Mouse (Mus musculus) midbrain, postnatal 0 days (tissue): Measurements from ENCODE around the gene Bcar3. TPM values are rescaled to one million over a fixed set of nuclear protein-coding genes. Genes with fewer than 3 reads are reported as not detected.
A peak's percentile ranks its signal among the peaks of the same experiment; 100 is the strongest.

Source experiments
- ATAC-seq: fragments of 200-750 bp; cut with Nextera tagmentation; 2 replicates; pipeline ENCODE4 v1.8.0; 2017; ENCODE audit warnings: moderate number of reproducible peaks, mild to moderate bottlenecking, moderate TSS enrichment, moderate library complexity; ENCODE audit not compliant: low FRiP score
- DNase-seq: peaks from one replicate; pipeline ENCODE4 v3.0.0-alpha.2; 2015; ENCODE audit warnings: low spot score
- H3K27ac ChIP-seq: fragments of 300-500 bp; sonication (generic); 2 replicates; pipeline ENCODE4 v1.5.1; 2014; ENCODE audit warnings: low read depth, mild to moderate bottlenecking, low read length, mixed read lengths
- H3K27me3 ChIP-seq: fragments of 300-500 bp; sonication (generic); 2 replicates; pipeline ENCODE4 v1.6.1; 2014; ENCODE audit warnings: low read length, control low read depth, mixed read lengths; ENCODE audit not compliant: insufficient read depth
- H3K36me3 ChIP-seq: fragments of 300-500 bp; sonication (generic); 2 replicates; pipeline ENCODE4 v1.6.1; 2014; ENCODE audit warnings: low read length, control low read depth, mixed read lengths; ENCODE audit not compliant: insufficient read depth
- H3K4me1 ChIP-seq: fragments of 300-500 bp; sonication (generic); 2 replicates; pipeline ENCODE4 v1.6.1; 2014; ENCODE audit warnings: mild to moderate bottlenecking, control low read depth, antibody characterized with exemption, low read length, mixed read lengths; ENCODE audit not compliant: insufficient read depth
- H3K4me2 ChIP-seq: fragments of 300-500 bp; sonication (generic); 2 replicates; pipeline ENCODE4 v1.6.1; 2014; ENCODE audit warnings: low read depth, mild to moderate bottlenecking, low read length, mixed read lengths; ENCODE audit not compliant: poor library complexity, severe bottlenecking
- H3K4me3 ChIP-seq: fragments of 300-500 bp; sonication (generic); 2 replicates; pipeline ENCODE4 v1.5.1; 2014; ENCODE audit warnings: low read depth, mild to moderate bottlenecking, low read length, moderate library complexity
- H3K9ac ChIP-seq: fragments of 300-500 bp; sonication (generic); replicated peaks from 2 replicates; pipeline ENCODE4 v1.6.1; 2014; ENCODE audit warnings: mild to moderate bottlenecking, low read length, moderate library complexity, mixed read lengths; ENCODE audit not compliant: poor library complexity, severe bottlenecking
- H3K9me3 ChIP-seq: fragments of 300-500 bp; sonication (generic); 2 replicates; pipeline ENCODE4 v1.6.1; 2016; ENCODE audit warnings: low read length, control low read depth
- CTCF ChIP-seq: IDR thresholded peaks from 2 replicates; pipeline ENCODE4 v1.5.1; 2016; ENCODE audit warnings: antibody characterized with exemption, mild to moderate bottlenecking
- WGBS: fragments of 180-500 bp; shearing (Covaris S2); extraction: QIAGEN DNeasy Blood & Tissue Kit; methylation state at CpG from one replicate; pipeline ENCODE4 v1.1.7; 2014; 5-methylcytosine and 5-hydroxymethylcytosine counted together
- polyA plus RNA-seq: library from polyadenylated mRNA; unstranded; fragments of >200 nt; fragmentation: Nextera tagmentation; extraction: Ambion mirVana; gene quantifications from 2 replicates; pipeline ENCODE4 v1.2.1, GENCODE M21; 2015
- total RNA-seq: library from RNA; depleted of rRNA; stranded (reverse); fragments of >200 nt; gene quantifications from 2 replicates; pipeline ENCODE4 v1.2.3, GENCODE M21; 2014; rRNA removed

Gene Bcar3
- total RNA-seq (11.4 and 27.2 TPM in 2 replicates), polyA plus RNA-seq (5.5 and 6.0 TPM in 2 replicates)

- 2% methylated on average over 36 of the region's 37 CpGs for WGBS
- no peak for TF ChIP-seq CTCF
- Histone ChIP-seq H3K4me2 (peak within 1 kb of the TSS; percentile 84), H3K9ac (peak within 1 kb of the TSS; percentile 96), H3K36me3 (no peaks in the 10 kb centered on the region), H3K4me1 (peaks cover 6% of the 10 kb centered on the region), H3K27ac (peak within 1 kb of the TSS; percentile 100), H3K9me3 (no peaks in the 10 kb centered on the region), H3K27me3 (no peaks in the 10 kb centered on the region), H3K4me3 (peak within 1 kb of the TSS; percentile 88)
- DNase-seq (peak; percentile 99), ATAC-seq (peak; percentile 88)
Measured at GRCm38 (mm10) chr3:122293954-122294850, at the start of gene Bcar3. Gene Bcar3, plus strand, starts transcription at chr3:122294136.

- no peak for TF ChIP-seq CTCF
- ATAC-seq, result no peak
- peak overlapping the region; percentile 43; the same call in 1 of the 2 replicates for H3K27ac ChIP-seq
Measured at GRCm38 (mm10) chr3:122244759-122245158, 49.2 kb upstream of the Bcar3 start.

GRCm38 (mm10) chr3:122245215-122245877 is 48.6 kb upstream of the Bcar3 start, which contains the start of gene Gclm:
Gene Gclm, plus strand, starts transcription at chr3:122245557.
- WGBS, result under 1% methylated on average over 62 of the region's 90 CpGs
- Histone ChIP-seq H3K27ac (peak within 1 kb of the TSS; percentile 89), H3K9me3 (no peaks in the 10 kb centered on the region), H3K4me1 (peaks cover 9% of the 10 kb centered on the region; the same call in 1 of the 2 replicates), H3K27me3 (0 out of 2 replicates have a peak, but pooled peaks cover 3% of the 10 kb centered on the region), H3K4me3 (peak within 1 kb of the TSS; percentile 95), H3K9ac (peak within 1 kb of the TSS; percentile 85), H3K36me3 (no peaks in the 10 kb centered on the region), H3K4me2 (peak within 1 kb of the TSS; percentile 64)
- ATAC-seq, result peak; percentile 98
- peak; percentile 96 for DNase-seq
- peak; percentile 54 for TF ChIP-seq CTCF

More at GRCm38 (mm10) chr3:122244759-122245158, 49.2 kb upstream of the Bcar3 start:
- Histone ChIP-seq H3K9ac (no peak overlapping the region; the same call in 1 of the 2 replicates), H3K4me1 (peaks cover 9% of the 10 kb centered on the region; the same call in 1 of the 2 replicates), H3K9me3 (no peaks in the 10 kb centered on the region), H3K27me3 (0 out of 2 replicates have a peak, but pooled peaks cover 3% of the 10 kb centered on the region), H3K36me3 (no peaks in the 10 kb centered on the region), H3K4me3 (peak overlapping the region; percentile 95), H3K4me2 (peak overlapping the region; percentile 46)
- WGBS, result 42% methylated on average over 6 of the region's 6 CpGs
- no peak for DNase-seq

- H3K36me3 ChIP-seq, result no peaks in the 10 kb centered on the region
Measured at GRCm38 (mm10) chr3:122245878-122246332, 48.0 kb upstream of the Bcar3 start.

DNA sequence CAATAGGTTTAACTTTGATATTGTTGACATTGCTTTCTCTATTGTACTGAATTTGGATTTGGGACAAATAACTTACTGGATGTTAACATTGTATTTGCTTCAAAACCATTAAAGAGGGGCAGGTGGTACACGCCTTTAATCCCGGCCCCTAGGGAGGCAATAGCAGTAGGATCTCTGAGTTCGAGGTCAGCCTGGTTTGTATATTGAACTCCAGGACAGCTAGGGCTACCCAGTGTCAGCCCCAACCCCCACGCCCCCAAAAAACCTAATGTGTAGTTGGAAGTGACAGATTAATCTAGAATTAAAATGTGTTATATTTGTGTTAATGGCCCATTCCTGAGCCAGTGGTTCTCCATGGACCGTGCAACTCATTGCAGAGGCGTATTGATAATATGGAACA is 47.5 kb upstream of the Bcar3 start:
- H3K4me1 ChIP-seq, result peaks cover 9% of the 10 kb centered on the region; the same call in 1 of the 2 replicates
- no peak for TF ChIP-seq CTCF
- H3K27me3 ChIP-seq, result 0 out of 2 replicates have a peak, but pooled peaks cover 3% of the 10 kb centered on the region
- H3K27ac ChIP-seq, result 0 out of 2 replicates have a peak overlapping the region, but pooled peaks have one; percentile 89
- H3K4me2 ChIP-seq, result peak overlapping the region; percentile 64
- no peaks in the 10 kb centered on the region for H3K36me3 ChIP-seq
- H3K4me3 ChIP-seq, result peak overlapping the region; percentile 95
- peak overlapping the region; percentile 85 for H3K9ac ChIP-seq
- H3K9me3 ChIP-seq, result no peaks in the 10 kb centered on the region
- ATAC-seq (no peak), DNase-seq (no peak)
- 27% methylated on average over 6 of the region's 6 CpGs for WGBS

More at GRCm38 (mm10) chr3:122245878-122246332, 48.0 kb upstream of the Bcar3 start:
- peaks cover 9% of the 10 kb centered on the region; the same call in 1 of the 2 replicates for H3K4me1 ChIP-seq
- TF ChIP-seq CTCF, result peak; percentile 59
- no peaks in the 10 kb centered on the region for H3K9me3 ChIP-seq
- peak overlapping the region; percentile 95 for H3K4me3 ChIP-seq
- ATAC-seq (peak; percentile 65), DNase-seq (peak; percentile 71)
- H3K4me2 ChIP-seq, result peak overlapping the region; percentile 64
- peak overlapping the region; percentile 89 for H3K27ac ChIP-seq
- H3K27me3 ChIP-seq, result 0 out of 2 replicates have a peak, but pooled peaks cover 3% of the 10 kb centered on the region
- peak overlapping the region; percentile 85 for H3K9ac ChIP-seq
- under 1% methylated on average over 50 of the region's 50 CpGs for WGBS
